Mouse (Mus musculus) brown adipose tissue, adult 24 weeks (tissue): Measurements from ENCODE around the gene Dusp27. TPM values are rescaled to one million over a fixed set of nuclear protein-coding genes. Genes with fewer than 3 reads are reported as not detected.
A peak's percentile ranks its signal among the peaks of the same experiment; 100 is the strongest.

ENCODE experiments used
- H3K27ac ChIP-seq: fragments of 200-500 bp; replicated peaks from 2 replicates; pipeline ENCODE4 v1.5.1; 2012; ENCODE audit warnings: low read depth, mild to moderate bottlenecking, low read length
- H3K4me1 ChIP-seq: fragments of 200-500 bp; 2 replicates; pipeline ENCODE4 v1.6.1; 2012; ENCODE audit warnings: low read length, mixed read lengths; ENCODE audit not compliant: control insufficient read depth, insufficient read depth, insufficient read length
- H3K4me3 ChIP-seq: fragments of 200-500 bp; 2 replicates; pipeline ENCODE4 v1.5.1; 2012; ENCODE audit warnings: low read depth, mild to moderate bottlenecking, low read length, moderate library complexity; ENCODE audit not compliant: insufficient read depth
- polyA plus RNA-seq: library from polyadenylated mRNA; stranded (reverse); fragments of >200 nt; gene quantifications from 2 replicates; pipeline ENCODE4 v1.2.4, GENCODE M21; 2012; ENCODE audit not compliant: missing spikeins, insufficient read depth, insufficient read length

Dusp27 gene
- 0.44 and 0.92 TPM in 2 replicates for polyA plus RNA-seq

- Histone ChIP-seq H3K4me1 (0 out of 2 replicates have a peak, but pooled peaks cover 4% of the 10 kb centered on the region), H3K4me3 (peak within 1 kb of the TSS; percentile 5; the same call in 1 of the 2 replicates), H3K27ac (no peak within 1 kb of the TSS)
Measured at GRCm38 (mm10) chr1:166127719-166128118, at the start of gene Dusp27. Gene Dusp27, minus strand, starts transcription at chr1:166127922.

GRCm38 (mm10) chr1:166173621-166174020, 45.9 kb upstream of the Dusp27 start:
- Histone ChIP-seq H3K4me3 (no peak overlapping the region), H3K27ac (no peak overlapping the region), H3K4me1 (no peaks in the 10 kb centered on the region)

- Histone ChIP-seq H3K27ac (no peak overlapping the region), H3K4me1 (no peaks in the 10 kb centered on the region), H3K4me3 (no peak overlapping the region)
Measured at GRCm38 (mm10) chr1:166172992-166173391, 45.3 kb upstream of the Dusp27 start.

- Histone ChIP-seq H3K27ac (no peak overlapping the region), H3K4me3 (no peak overlapping the region), H3K4me1 (no peaks in the 10 kb centered on the region)
Measured at GRCm38 (mm10) chr1:166170852-166171251, 43.1 kb upstream of the Dusp27 start.

GRCm38 (mm10) chr1:166169713-166170112, 42.0 kb upstream of the Dusp27 start:
- Histone ChIP-seq H3K4me3 (no peak overlapping the region), H3K4me1 (no peaks in the 10 kb centered on the region), H3K27ac (no peak overlapping the region)

- H3K27ac ChIP-seq = no peak overlapping the region
- no peaks in the 10 kb centered on the region for H3K4me1 ChIP-seq
- no peak overlapping the region for H3K4me3 ChIP-seq
Measured at GRCm38 (mm10) chr1:166168017-166168416, 40.3 kb upstream of the Dusp27 start.

- H3K27ac ChIP-seq = no peak overlapping the region
- H3K4me1 ChIP-seq = no peaks in the 10 kb centered on the region
- H3K4me3 ChIP-seq = no peak overlapping the region
Measured at GRCm38 (mm10) chr1:166167405-166167804, 39.7 kb upstream of the Dusp27 start.

GRCm38 (mm10) chr1:166165159-166165558, 37.4 kb upstream of the Dusp27 start:
- H3K27ac ChIP-seq = no peak overlapping the region
- no peaks in the 10 kb centered on the region for H3K4me1 ChIP-seq
- H3K4me3 ChIP-seq = no peak overlapping the region

GRCm38 (mm10) chr1:166164580-166164979, 36.9 kb upstream of the Dusp27 start:
- Histone ChIP-seq H3K4me3 (no peak overlapping the region), H3K4me1 (no peaks in the 10 kb centered on the region), H3K27ac (no peak overlapping the region)

- Histone ChIP-seq H3K4me3 (no peak overlapping the region), H3K27ac (no peak overlapping the region), H3K4me1 (no peaks in the 10 kb centered on the region)
Measured at GRCm38 (mm10) chr1:166160569-166161445, 33.1 kb upstream of the Dusp27 start.

GRCm38 (mm10) chr1:166160111-166160510, 32.4 kb upstream of the Dusp27 start:
- H3K4me1 ChIP-seq = no peaks in the 10 kb centered on the region
- no peak overlapping the region for H3K27ac ChIP-seq
- no peak overlapping the region for H3K4me3 ChIP-seq

GRCm38 (mm10) chr1:166158664-166159063, 30.9 kb upstream of the Dusp27 start:
- H3K27ac ChIP-seq = no peak overlapping the region
- H3K4me3 ChIP-seq = no peak overlapping the region
- no peaks in the 10 kb centered on the region for H3K4me1 ChIP-seq

- Histone ChIP-seq H3K27ac (no peak overlapping the region), H3K4me3 (no peak overlapping the region), H3K4me1 (no peaks in the 10 kb centered on the region)
Measured at GRCm38 (mm10) chr1:166157712-166158111, 30.0 kb upstream of the Dusp27 start.

- Histone ChIP-seq H3K4me1 (no peaks in the 10 kb centered on the region), H3K27ac (no peak overlapping the region), H3K4me3 (no peak overlapping the region)
Measured at GRCm38 (mm10) chr1:166155113-166155494, 27.4 kb upstream of the Dusp27 start.

GRCm38 (mm10) chr1:166154162-166155112, 26.7 kb upstream of the Dusp27 start:
- Histone ChIP-seq H3K4me3 (no peak overlapping the region), H3K4me1 (no peaks in the 10 kb centered on the region), H3K27ac (no peak overlapping the region)
